Comparison of ENCODE assay signal across 8 mouse cellular contexts in the genomic region with DNA sequence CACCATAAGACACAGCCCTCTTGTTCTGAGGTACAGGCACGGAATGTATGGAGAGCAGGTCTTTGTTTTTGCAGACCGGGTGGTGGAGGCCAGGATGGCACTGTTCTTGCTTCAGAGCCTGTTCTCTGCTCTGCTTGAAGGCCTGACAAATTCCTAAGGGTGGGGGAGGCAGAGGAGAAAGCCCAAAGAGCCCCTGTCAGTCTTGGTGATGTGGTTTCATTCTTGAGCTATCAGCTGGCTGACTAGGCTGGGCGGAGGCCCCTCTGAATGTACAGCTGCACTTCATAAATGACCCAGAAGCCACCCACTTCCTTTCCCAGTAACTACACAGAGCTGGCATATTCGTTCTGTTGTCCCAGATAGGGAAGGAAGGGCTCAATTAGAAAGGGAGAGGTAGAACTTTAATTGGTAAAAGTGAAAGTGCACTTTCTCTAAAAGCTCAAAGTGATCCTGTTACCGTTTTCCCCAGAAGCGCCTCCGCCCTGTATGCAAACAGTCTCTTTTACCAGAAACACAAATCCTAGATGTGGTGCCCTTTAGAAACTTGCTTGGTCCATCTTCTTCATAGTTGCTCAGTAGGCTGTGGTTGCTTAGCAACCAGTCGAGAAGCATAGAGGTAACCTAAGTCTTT.
DNase-seq lines count a peak whose midpoint lies in the region; ATAC-seq and TF ChIP-seq lines count a peak whose summit lies in the region.

No protein-coding gene starts in this region.

- TF ChIP-seq CTCF in liver, embryonic 14.5 days (IDR thresholded peaks at IDR 0.05; ENCODE audit: low read depth), result no peak
- no peak for TF ChIP-seq CTCF in cerebellum, adult 2 months (IDR thresholded peaks at IDR 0.05; ENCODE audit: borderline replicate concordance, insufficient read depth, low read depth, low read length)

- H3K9ac ChIP-seq in heart, embryonic 11.5 days (ENCODE audit: low read depth, low read length), result no peak overlapping the region
- no peak overlapping the region for H3K9ac ChIP-seq in liver, embryonic 14.5 days (replicated peaks)
- H3K9ac ChIP-seq in neural tube, embryonic 11.5 days (ENCODE audit: low read length), result no peak overlapping the region

- DNase-seq in 3T3-L1 (ENCODE audit: low read depth, low spot score) (peak; percentile 86), R1 (ENCODE audit: low read depth, low spot score) (peak; percentile 67)
- no peak for DNase-seq in liver, embryonic 14.5 days (ENCODE audit: low read depth in 3 of 3, low spot score in 3 of 3)
- peak; percentile 19 for DNase-seq in neural tube, embryonic 11.5 days (ENCODE audit: low spot score)
- no peak for DNase-seq in frontal cortex, adult 2 months (ENCODE audit: extremely low spot score in 1 of 2, low spot score in 1 of 2)
- no peak for DNase-seq in cerebellum, adult 2 months

- peaks cover 11% of the 10 kb centered on the region for H3K4me1 ChIP-seq in heart, embryonic 11.5 days (ENCODE audit: control insufficient read depth, insufficient read depth, low read length)
- peaks cover 0 to 7% of the 10 kb centered on the region in 2 experiments; a peak in 2 of 4 replicates for H3K4me1 ChIP-seq in liver, embryonic 14.5 days (replicated peaks; ENCODE audit: control insufficient read depth in 2 of 2, insufficient read depth in 2 of 2, low read length in 1 of 2)
- H3K4me1 ChIP-seq in neural tube, embryonic 11.5 days (ENCODE audit: control insufficient read depth, insufficient read depth, low read length), result no peaks in the 10 kb centered on the region
- H3K4me1 ChIP-seq in cerebellum, adult 2 months (ENCODE audit: control insufficient read depth, insufficient read depth, low read length), result no peaks in the 10 kb centered on the region

- H3K4me2 ChIP-seq in heart, embryonic 11.5 days, result peak overlapping the region; percentile 32
- no peak overlapping the region for H3K4me2 ChIP-seq in liver, embryonic 14.5 days (ENCODE audit: low read depth)
- no peak overlapping the region for H3K4me2 ChIP-seq in neural tube, embryonic 11.5 days (ENCODE audit: low read depth)

- TF ChIP-seq POLR2A in cerebellum, adult 2 months (IDR thresholded peaks at IDR 0.05; ENCODE audit: borderline replicate concordance, insufficient read depth, low read length), result no peak

- no peak overlapping the region for H3K4me3 ChIP-seq in heart, embryonic 11.5 days (ENCODE audit: low read depth, low read length)
- H3K4me3 ChIP-seq in liver, embryonic 14.5 days (ENCODE audit: insufficient read depth in 1 of 2, low read depth in 2 of 2, low read length in 2 of 2), result no peak overlapping the region
- H3K4me3 ChIP-seq in neural tube, embryonic 11.5 days (ENCODE audit: low read depth, low read length), result no peak overlapping the region
- H3K4me3 ChIP-seq in cerebellum, adult 2 months (replicated peaks; ENCODE audit: insufficient read depth, low read depth, low read length), result no peak overlapping the region

- ATAC-seq in heart, embryonic 11.5 days (replicated peaks; ENCODE audit: insufficient number of reproducible peaks, low FRiP score, low TSS enrichment), result peak; percentile 87
- ATAC-seq in liver, embryonic 14.5 days (ENCODE audit: insufficient read depth), result peak; percentile 41; the same call in 1 of the 2 replicates
- ATAC-seq in neural tube, embryonic 11.5 days (ENCODE audit: insufficient read depth, low FRiP score, low TSS enrichment), result no peak
- no peak for ATAC-seq in cerebellum, adult (ENCODE audit: insufficient number of reproducible peaks, low FRiP score, low TSS enrichment)

- H3K36me3 ChIP-seq in heart, embryonic 11.5 days (ENCODE audit: control insufficient read depth, insufficient read depth, low read length), result no peaks in the 10 kb centered on the region
- H3K36me3 ChIP-seq in liver, embryonic 14.5 days (replicated peaks; ENCODE audit: control insufficient read depth, insufficient read depth, low read depth), result no peaks in the 10 kb centered on the region
- H3K36me3 ChIP-seq in neural tube, embryonic 11.5 days (ENCODE audit: control insufficient read depth, insufficient read depth, low read length), result no peaks in the 10 kb centered on the region

- 27% methylated on average over 8 of the region's 8 CpGs for WGBS in heart, embryonic 11.5 days (ENCODE audit: insufficient replicate concordance)
- 17% methylated on average over 8 of the region's 8 CpGs for WGBS in liver, embryonic 14.5 days (ENCODE audit: insufficient replicate concordance)
- 42% methylated on average over 8 of the region's 8 CpGs for WGBS in neural tube, embryonic 11.5 days
- WGBS in cerebellum, adult 2 months, result 35% methylated on average over 8 of the region's 8 CpGs

- peak overlapping the region; percentile 71 for H3K27ac ChIP-seq in heart, embryonic 11.5 days (ENCODE audit: low read depth, low read length)
- no peak overlapping the region for H3K27ac ChIP-seq in liver, embryonic 14.5 days
- no peak overlapping the region for H3K27ac ChIP-seq in neural tube, embryonic 11.5 days (ENCODE audit: low read depth, low read length)
- H3K27ac ChIP-seq in cerebellum, adult 2 months (ENCODE audit: insufficient read depth, low read length), result no peak overlapping the region

- no peaks in the 10 kb centered on the region for H3K27me3 ChIP-seq in heart, embryonic 11.5 days (ENCODE audit: control insufficient read depth, insufficient read depth, low read length)
- H3K27me3 ChIP-seq in liver, embryonic 14.5 days (ENCODE audit: control insufficient read depth, insufficient read depth, low read length), result no peaks in the 10 kb centered on the region
- H3K27me3 ChIP-seq in neural tube, embryonic 11.5 days (ENCODE audit: control insufficient read depth, insufficient read depth, low read length), result no peaks in the 10 kb centered on the region
- no peaks in the 10 kb centered on the region for H3K27me3 ChIP-seq in cerebellum, adult 2 months (ENCODE audit: control insufficient read depth, insufficient read depth, low read length)

- no peak for TF ChIP-seq EP300 in liver, embryonic 14.5 days (IDR thresholded peaks at IDR 0.05; ENCODE audit: low read depth)

- H3K9me3 ChIP-seq in heart, embryonic 11.5 days (replicated peaks; ENCODE audit: control insufficient read depth, low read length), result no peaks in the 10 kb centered on the region
- no peaks in the 10 kb centered on the region for H3K9me3 ChIP-seq in liver, embryonic 14.5 days (ENCODE audit: control insufficient read depth, low read length)
- no peaks in the 10 kb centered on the region for H3K9me3 ChIP-seq in neural tube, embryonic 11.5 days (ENCODE audit: control insufficient read depth, low read length)

Comparison
In these comparisons a context has a peak if more than half of its experiments do, and no peak if none do; other contexts are left out.
1. DNase-seq: peak in 3T3-L1 (single experiment), R1 (single experiment) and neural tube, embryonic 11.5 days (single experiment); none in liver, embryonic 14.5 days (0 of 3), frontal cortex, adult 2 months (0 of 2) and cerebellum, adult 2 months (0 of 2).
2. ATAC-seq: peak in heart, embryonic 11.5 days (single experiment) and liver, embryonic 14.5 days (single experiment); none in neural tube, embryonic 11.5 days (single experiment) and cerebellum, adult (single experiment).